Mouse (Mus musculus) myocyte (in vitro differentiated cells): ENCODE data around the gene Disp1. TPM values are rescaled to one million over a fixed set of nuclear protein-coding genes. Genes with fewer than 3 reads are reported as not detected.

Source experiments
- H3K27me3 ChIP-seq: one replicate; pipeline ENCODE4 v1.6.1; 2011; ENCODE audit not compliant: control insufficient read depth, insufficient read depth, insufficient read length
- H3K36me3 ChIP-seq: one replicate; pipeline ENCODE4 v1.6.1; 2011; ENCODE audit not compliant: control insufficient read depth, insufficient read depth
- H3K4me2 ChIP-seq: one replicate; pipeline ENCODE4 v1.6.1; 2011; ENCODE audit warnings: low read depth, control low read depth
- H3K4me3 ChIP-seq: one replicate; pipeline ENCODE4 v1.5.1; 2011; ENCODE audit warnings: mild to moderate bottlenecking, control low read depth, moderate library complexity
- H3K79me2 ChIP-seq: one replicate; pipeline ENCODE4 v1.6.1; 2011; ENCODE audit not compliant: control insufficient read depth, insufficient read depth
- H3ac ChIP-seq: one replicate; pipeline ENCODE4 v1.6.1; 2011; ENCODE audit not compliant: control insufficient read depth, insufficient read length
- CEBPB ChIP-seq: IDR thresholded peaks from 2 replicates; pipeline ENCODE4 v1.6.1; 2011; ENCODE audit warnings: mild to moderate bottlenecking, moderate library complexity; ENCODE audit not compliant: poor library complexity, insufficient read depth, severe bottlenecking
- E2F4 ChIP-seq: IDR thresholded peaks from one replicate; pipeline ENCODE4 v1.6.1; 2011; ENCODE audit warnings: mild to moderate bottlenecking, control low read depth, moderate library complexity; ENCODE audit not compliant: insufficient read depth
- MAX ChIP-seq: IDR thresholded peaks from one replicate; pipeline ENCODE4 v1.6.1; 2011; ENCODE audit warnings: low read depth, mild to moderate bottlenecking, control low read depth
- MYOD1 ChIP-seq, 3 experiments: IDR thresholded peaks; one replicate each; pipeline ENCODE4 v1.6.1; 2011; ENCODE audit warnings: control low read depth in 2 of 3, low read depth in 2 of 3, mild to moderate bottlenecking in 2 of 3, moderate library complexity in 1 of 3; ENCODE audit not compliant: insufficient read length in 2 of 3, control insufficient read depth in 1 of 3
- MYOG ChIP-seq, 3 experiments: IDR thresholded peaks; one replicate each; pipeline ENCODE4 v1.6.1; 2011; ENCODE audit warnings: control low read depth in 2 of 3, low read depth in 2 of 3, mild to moderate bottlenecking in 2 of 3; ENCODE audit not compliant: insufficient read length in 2 of 3, control insufficient read depth in 1 of 3, insufficient read depth in 1 of 3
- POLR2A ChIP-seq: IDR thresholded peaks from one replicate; pipeline ENCODE4 v1.6.1; 2011; ENCODE audit warnings: low read depth, mild to moderate bottlenecking, control low read depth, moderate library complexity; ENCODE audit not compliant: insufficient read length
- POLR2AphosphoS2 ChIP-seq: IDR thresholded peaks from one replicate; pipeline ENCODE4 v1.6.1; 2011; ENCODE audit warnings: low read depth, control low read depth; ENCODE audit not compliant: insufficient read length
- REST ChIP-seq: IDR thresholded peaks from one replicate; pipeline ENCODE4 v1.6.1; 2011; ENCODE audit warnings: mild to moderate bottlenecking, control low read depth, moderate library complexity; ENCODE audit not compliant: insufficient read depth, insufficient read length
- SRF ChIP-seq: IDR thresholded peaks from one replicate; pipeline ENCODE4 v1.6.1; 2011; ENCODE audit warnings: low read depth; ENCODE audit not compliant: control insufficient read depth, insufficient read length
- TCF12 ChIP-seq: IDR thresholded peaks from one replicate; pipeline ENCODE4 v1.6.1; 2011; ENCODE audit warnings: mild to moderate bottlenecking, control low read depth; ENCODE audit not compliant: poor library complexity, insufficient read depth, severe bottlenecking
- TCF3 ChIP-seq: IDR thresholded peaks from one replicate; pipeline ENCODE4 v1.6.1; 2011; ENCODE audit warnings: low read depth, control low read depth; ENCODE audit not compliant: insufficient read length
- USF1 ChIP-seq: IDR thresholded peaks from one replicate; pipeline ENCODE4 v1.6.1; 2011; ENCODE audit warnings: low read depth, mild to moderate bottlenecking, control low read depth, moderate library complexity
- polyA plus RNA-seq: library from polyadenylated mRNA; unstranded; fragments of >200 nt; fragmentation: generic; extraction: Trizol; gene quantifications from one replicate; pipeline ENCODE4 v1.2.1, GENCODE M21; 2012; ENCODE audit warnings: missing spikeins

Gene Disp1
- polyA plus RNA-seq, 1 experiment, result 23.5 TPM

DNA sequence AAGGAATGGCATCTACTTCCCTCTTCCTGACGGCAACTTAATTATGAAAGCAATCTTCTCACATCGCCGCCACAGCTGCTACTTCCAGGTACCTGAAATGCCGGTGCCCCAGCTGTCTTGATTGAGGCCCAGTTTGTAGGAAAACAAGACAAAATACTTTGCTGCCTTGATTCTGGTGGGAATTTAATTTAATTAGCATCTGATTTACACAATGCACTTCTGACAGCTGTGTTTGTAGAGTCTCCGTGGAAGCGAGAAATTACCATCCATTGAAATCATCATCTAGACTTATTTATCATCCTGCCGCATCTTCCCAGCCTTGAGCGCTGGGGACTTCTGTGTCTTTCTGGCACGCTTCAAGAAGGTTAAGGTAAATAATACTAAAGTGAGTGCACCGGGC is 31.3 kb upstream of the Disp1 start:
- Histone ChIP-seq H3K4me3 (no peak overlapping the region), H3K79me2 (no peaks in the 10 kb centered on the region), H3ac (no peak overlapping the region), H3K27me3 (peaks cover 6% of the 10 kb centered on the region), H3K4me2 (no peak overlapping the region), H3K36me3 (no peaks in the 10 kb centered on the region)
- TF ChIP-seq TCF12, result no peak
- no peak for TF ChIP-seq POLR2AphosphoS2
- no peak for TF ChIP-seq SRF
- no peak for TF ChIP-seq CEBPB
- no peak for TF ChIP-seq MYOG (IDR thresholded peaks at IDR 0.05; ENCODE audit: control insufficient read depth in 1 of 3, insufficient read depth in 1 of 3, insufficient read length in 2 of 3, low read depth in 2 of 3)
- no peak for TF ChIP-seq TCF3
- no peak for TF ChIP-seq MYOD1 (IDR thresholded peaks at IDR 0.05; ENCODE audit: control insufficient read depth in 1 of 3, insufficient read length in 2 of 3, low read depth in 2 of 3)
- TF ChIP-seq E2F4, result no peak
- no peak for TF ChIP-seq USF1
- TF ChIP-seq POLR2A, result no peak
- no peak for TF ChIP-seq MAX

GRCm38 (mm10) chr1:183251818-183252217 is 30.5 kb upstream of the Disp1 start:
- no peaks in the 10 kb centered on the region for H3K36me3 ChIP-seq
- peaks cover 6% of the 10 kb centered on the region for H3K27me3 ChIP-seq
- H3K79me2 ChIP-seq, result no peaks in the 10 kb centered on the region
- no peak overlapping the region for H3K4me2 ChIP-seq
- TF ChIP-seq SRF (no peak), POLR2A (no peak), TCF3 (no peak), MAX (no peak), POLR2AphosphoS2 (no peak), TCF12 (no peak), MYOD1 (IDR thresholded peaks at IDR 0.05; ENCODE audit: control insufficient read depth in 1 of 3, insufficient read length in 2 of 3, low read depth in 2 of 3) (no peak), USF1 (no peak), E2F4 (no peak), CEBPB (no peak), REST (no peak)
- H3ac ChIP-seq, result no peak overlapping the region
- no peak overlapping the region for H3K4me3 ChIP-seq

DNA sequence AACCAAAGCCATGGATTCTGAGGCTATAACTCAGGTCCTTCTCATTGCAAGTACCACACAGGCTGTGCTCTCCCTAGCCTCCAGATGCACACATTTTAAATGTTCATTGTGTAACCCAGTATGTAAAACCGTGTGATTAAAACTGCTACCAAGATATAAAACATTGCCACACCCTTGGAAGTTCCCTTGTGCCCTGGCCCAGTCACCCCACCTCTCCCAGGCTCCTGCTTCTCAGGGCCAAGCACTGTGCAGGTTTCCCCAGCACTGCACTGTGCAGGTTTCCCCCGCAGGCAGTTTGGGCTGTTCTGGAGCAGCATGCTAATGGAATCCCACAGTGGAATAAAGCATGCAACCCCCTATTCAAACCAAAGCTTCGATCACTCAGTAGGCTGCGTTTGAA is 29.3 kb upstream of the Disp1 start:
- H3K4me3 ChIP-seq, result no peak overlapping the region
- H3K4me2 ChIP-seq, result no peak overlapping the region
- no peak overlapping the region for H3ac ChIP-seq
- peaks cover 10% of the 10 kb centered on the region for H3K27me3 ChIP-seq
- no peak for TF ChIP-seq MYOD1 (IDR thresholded peaks at IDR 0.05; ENCODE audit: control insufficient read depth in 1 of 3, insufficient read length in 2 of 3, low read depth in 2 of 3)
- no peak for TF ChIP-seq E2F4
- no peak for TF ChIP-seq REST
- no peak for TF ChIP-seq TCF3
- no peak for TF ChIP-seq POLR2A
- no peaks in the 10 kb centered on the region for H3K36me3 ChIP-seq
- no peaks in the 10 kb centered on the region for H3K79me2 ChIP-seq

GRCm38 (mm10) chr1:183248144-183248543 is 26.8 kb upstream of the Disp1 start:
- no peak overlapping the region for H3K4me2 ChIP-seq
- H3K27me3 ChIP-seq, result peaks cover 10% of the 10 kb centered on the region
- no peak overlapping the region for H3ac ChIP-seq
- TF ChIP-seq MYOG (IDR thresholded peaks at IDR 0.05; ENCODE audit: control insufficient read depth in 1 of 3, insufficient read depth in 1 of 3, insufficient read length in 2 of 3, low read depth in 2 of 3) (no peak), POLR2AphosphoS2 (no peak), REST (no peak), MAX (no peak), TCF3 (no peak), USF1 (no peak), TCF12 (no peak), CEBPB (no peak), MYOD1 (IDR thresholded peaks at IDR 0.05; ENCODE audit: control insufficient read depth in 1 of 3, insufficient read length in 2 of 3, low read depth in 2 of 3) (no peak), POLR2A (no peak), SRF (no peak), E2F4 (no peak)
- no peaks in the 10 kb centered on the region for H3K79me2 ChIP-seq
- no peaks in the 10 kb centered on the region for H3K36me3 ChIP-seq
- H3K4me3 ChIP-seq, result no peak overlapping the region

GRCm38 (mm10) chr1:183243293-183243692 is 22.0 kb upstream of the Disp1 start:
- no peak overlapping the region for H3ac ChIP-seq
- TF ChIP-seq MYOD1 (IDR thresholded peaks at IDR 0.05; ENCODE audit: control insufficient read depth in 1 of 3, insufficient read length in 2 of 3, low read depth in 2 of 3) (no peak), POLR2AphosphoS2 (no peak), CEBPB (no peak), SRF (no peak)
- H3K36me3 ChIP-seq, result no peaks in the 10 kb centered on the region
- no peaks in the 10 kb centered on the region for H3K79me2 ChIP-seq
- H3K4me3 ChIP-seq, result no peak overlapping the region
- H3K27me3 ChIP-seq, result peaks cover 21% of the 10 kb centered on the region
- H3K4me2 ChIP-seq, result no peak overlapping the region
